Mouse (Mus musculus) limb, embryonic 11.5 days (tissue): ENCODE measurements around the gene Wfikkn2. TPM values are rescaled to one million over a fixed set of nuclear protein-coding genes. Genes with fewer than 3 reads are reported as not detected.
A peak's percentile ranks its signal among the peaks of the same experiment; 100 is the strongest.

Experiments used
- ATAC-seq: fragments of 200-750 bp; cut with Nextera tagmentation; 2 replicates; pipeline ENCODE4 v1.8.0; 2017; ENCODE audit warnings: low read depth; ENCODE audit not compliant: insufficient number of reproducible peaks, low FRiP score, low TSS enrichment
- DNase-seq: peaks from one replicate; pipeline ENCODE4 v3.0.0-alpha.2; 2015; ENCODE audit warnings: low spot score
- H3K27ac ChIP-seq: fragments of 300-500 bp; sonication (generic); replicated peaks from 2 replicates; pipeline ENCODE4 v1.5.1; 2014; ENCODE audit warnings: low read depth, mild to moderate bottlenecking, low read length
- H3K27me3 ChIP-seq: fragments of 300-500 bp; sonication (generic); 2 replicates; pipeline ENCODE4 v1.6.1; 2014; ENCODE audit warnings: mild to moderate bottlenecking, low read length, mixed read lengths; ENCODE audit not compliant: control insufficient read depth, insufficient read depth
- H3K36me3 ChIP-seq: fragments of 300-500 bp; sonication (generic); 2 replicates; pipeline ENCODE4 v1.6.1; 2014; ENCODE audit warnings: mild to moderate bottlenecking, low read length, moderate library complexity, mixed read lengths; ENCODE audit not compliant: control insufficient read depth, insufficient read depth
- H3K4me1 ChIP-seq: fragments of 300-500 bp; sonication (generic); 2 replicates; pipeline ENCODE4 v1.6.1; 2014; ENCODE audit warnings: low read length, mixed read lengths; ENCODE audit not compliant: control insufficient read depth, insufficient read depth
- H3K4me2 ChIP-seq: fragments of 300-500 bp; sonication (generic); 2 replicates; pipeline ENCODE4 v1.6.1; 2014; ENCODE audit warnings: low read depth, mild to moderate bottlenecking, moderate library complexity; ENCODE audit not compliant: severe bottlenecking
- H3K4me3 ChIP-seq: fragments of 300-500 bp; sonication (generic); 2 replicates; pipeline ENCODE4 v1.5.1; 2014; ENCODE audit warnings: low read depth, low read length
- H3K9ac ChIP-seq: fragments of 300-500 bp; sonication (generic); 2 replicates; pipeline ENCODE4 v1.6.1; 2014; ENCODE audit warnings: mild to moderate bottlenecking, low read length
- H3K9me3 ChIP-seq: fragments of 300-500 bp; sonication (generic); 2 replicates; pipeline ENCODE4 v1.6.1; 2016; ENCODE audit warnings: low read length; ENCODE audit not compliant: control insufficient read depth
- WGBS: fragments of 180-500 bp; shearing (Covaris S2); extraction: QIAGEN DNeasy Blood & Tissue Kit; methylation state at CpG from one replicate; pipeline ENCODE4 v1.1.7; 2014; 5-methylcytosine and 5-hydroxymethylcytosine counted together
- polyA plus RNA-seq: library from polyadenylated mRNA; unstranded; fragments of >200 nt; fragmentation: Nextera tagmentation; extraction: Ambion mirVana; gene quantifications from 2 replicates; pipeline ENCODE4 v1.2.1, GENCODE M21; 2014

Gene Wfikkn2
- polyA plus RNA-seq, 1 experiment from 2014 or later, result 8.0 TPM

DNA sequence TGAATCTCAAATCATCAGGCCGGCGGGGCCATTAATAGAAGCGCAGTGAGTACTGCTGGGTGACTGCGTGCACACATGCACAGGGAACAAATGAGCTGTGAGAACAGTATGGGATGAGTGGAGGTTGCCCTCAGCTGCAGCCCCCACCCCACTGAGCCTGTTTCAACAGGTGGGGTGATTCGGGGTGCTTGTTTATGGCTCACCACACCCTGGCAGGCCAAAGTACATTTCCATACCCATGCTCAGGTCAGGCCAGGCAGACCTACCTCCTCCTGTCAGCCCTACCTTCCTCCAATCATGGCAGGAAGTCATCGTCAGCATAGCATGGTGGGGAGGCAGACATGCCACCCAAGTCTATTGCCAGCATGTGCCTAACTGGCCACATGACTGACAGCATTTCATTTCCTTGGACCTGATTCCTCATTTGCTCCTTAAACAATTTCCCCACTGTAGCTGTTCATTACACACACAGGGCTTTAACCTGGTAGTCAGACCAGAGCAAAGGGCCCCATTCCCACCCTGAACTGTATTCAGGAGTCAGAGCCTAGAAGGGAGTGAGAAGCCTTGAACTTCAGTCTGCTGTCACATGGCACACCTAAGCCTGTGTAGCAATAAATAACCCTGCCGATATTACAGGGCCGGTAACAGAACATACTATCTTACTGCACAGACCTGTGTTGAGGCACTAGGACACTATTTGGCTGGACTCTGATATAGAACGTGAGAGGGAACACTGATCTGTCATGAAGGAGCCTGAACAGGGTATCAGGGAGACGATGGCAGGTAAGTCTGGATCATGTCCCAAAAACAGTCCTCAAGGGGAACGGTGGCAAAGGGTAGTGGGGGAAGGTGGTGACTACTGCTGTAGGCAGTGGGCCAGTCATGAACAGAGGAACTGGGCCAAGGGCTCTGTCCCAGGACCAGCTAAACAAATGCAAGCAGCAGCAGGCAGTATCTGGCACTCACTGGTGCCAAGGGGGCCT lies 35.7 kb upstream of the Wfikkn2 start, which contains the start of gene Gm21885:
Gm21885 (plus strand) TSS at position 675 of the 983 bp plus-strand sequence.
- Histone ChIP-seq H3K4me1 (0 out of 2 replicates have a peak, but pooled peaks cover 2% of the 10 kb centered on the region), H3K36me3 (0 out of 2 replicates have a peak, but pooled peaks cover 2% of the 10 kb centered on the region), H3K4me3 (no peak within 1 kb of the TSS), H3K27me3 (no peaks in the 10 kb centered on the region), H3K9me3 (no peaks in the 10 kb centered on the region), H3K9ac (no peak within 1 kb of the TSS), H3K4me2 (no peak within 1 kb of the TSS), H3K27ac (no peak within 1 kb of the TSS)
- 81% methylated on average over 11 of the region's 11 CpGs for WGBS
- ATAC-seq, result no peak
- DNase-seq, result no peak

DNA sequence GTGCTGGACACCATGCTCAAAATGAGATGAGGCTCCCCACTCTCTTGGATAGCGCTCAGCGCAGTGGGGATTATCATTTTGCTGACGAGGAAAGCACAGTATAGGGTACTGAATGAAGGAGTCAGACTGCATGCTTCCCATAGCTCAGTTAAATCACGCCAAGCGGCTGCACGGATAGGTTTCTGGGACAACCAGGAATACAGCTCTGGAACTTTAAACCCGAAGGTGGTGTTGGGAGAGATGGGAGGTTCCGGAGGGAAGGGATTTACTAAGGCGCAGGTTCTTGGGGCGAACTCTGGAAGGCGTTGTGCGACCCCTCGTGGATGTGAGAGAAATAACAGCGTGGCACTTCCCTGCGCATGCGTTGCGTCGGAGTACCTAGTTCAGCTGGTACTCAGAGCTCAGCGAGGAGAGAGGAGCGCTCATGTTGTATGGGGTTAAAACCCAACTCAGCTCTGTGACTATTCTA lies 31.1 kb upstream of the Wfikkn2 start:
- Histone ChIP-seq H3K27ac (no peak overlapping the region), H3K9me3 (no peaks in the 10 kb centered on the region), H3K4me1 (0 out of 2 replicates have a peak, but pooled peaks cover 4% of the 10 kb centered on the region), H3K4me2 (peak overlapping the region; percentile 46), H3K4me3 (peak overlapping the region; percentile 15; the same call in 1 of the 2 replicates), H3K27me3 (no peaks in the 10 kb centered on the region), H3K9ac (peak overlapping the region; percentile 55), H3K36me3 (no peaks in the 10 kb centered on the region)
- ATAC-seq (peak; percentile 63; the same call in 1 of the 2 replicates), DNase-seq (peak; percentile 94)
- 8% methylated on average over 20 of the region's 20 CpGs for WGBS

DNA sequence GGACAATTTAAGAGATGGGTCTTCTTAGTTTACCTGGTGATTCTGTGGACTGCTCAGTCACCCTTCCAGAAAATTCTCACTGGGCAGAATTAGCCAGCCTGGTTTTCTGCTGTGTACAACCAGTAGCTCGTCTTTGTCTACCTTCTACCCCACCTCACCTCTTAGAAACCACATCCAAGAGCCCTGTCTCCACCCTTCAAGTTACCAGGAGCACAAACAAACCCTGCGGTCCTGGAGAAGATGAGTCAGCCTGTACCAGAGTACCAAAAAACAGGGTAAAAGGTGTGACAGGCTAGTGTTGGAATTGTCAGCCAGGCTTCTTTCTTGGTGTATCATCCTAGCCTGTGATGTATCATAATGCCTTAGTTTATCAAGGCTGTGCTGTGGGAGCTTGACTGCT lies 29.9 kb upstream of the Wfikkn2 start:
- no peak overlapping the region for H3K27ac ChIP-seq
- 0 out of 2 replicates have a peak, but pooled peaks cover 4% of the 10 kb centered on the region for H3K4me1 ChIP-seq
- H3K4me3 ChIP-seq, result no peak overlapping the region
- no peaks in the 10 kb centered on the region for H3K27me3 ChIP-seq
- H3K9ac ChIP-seq, result no peak overlapping the region
- no peak for DNase-seq
- H3K4me2 ChIP-seq, result no peak overlapping the region
- H3K9me3 ChIP-seq, result no peaks in the 10 kb centered on the region
- ATAC-seq, result no peak
- H3K36me3 ChIP-seq, result no peaks in the 10 kb centered on the region
- WGBS, result 86% methylated on average over 2 of the region's 2 CpGs

DNA sequence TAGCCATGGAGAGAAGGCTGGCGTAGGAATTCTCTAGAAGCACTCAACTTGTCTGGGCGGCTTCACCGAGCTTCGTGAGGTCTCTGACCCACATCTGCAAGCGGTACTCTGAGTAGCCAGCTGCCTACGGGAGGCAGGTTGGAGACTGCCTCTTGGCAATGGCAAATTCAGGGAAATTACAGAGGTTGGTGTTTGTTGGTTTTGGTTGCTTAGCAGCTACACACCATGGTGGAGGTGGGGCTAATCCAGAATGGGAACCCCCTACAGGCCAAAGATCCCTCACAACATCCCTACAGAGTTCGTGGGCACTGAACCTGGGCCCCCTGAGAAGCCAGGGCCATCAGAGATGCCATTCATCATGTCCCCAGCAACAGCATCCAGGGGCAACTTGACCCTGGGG lies 29.4 kb upstream of the Wfikkn2 start:
- H3K9me3 ChIP-seq, result no peaks in the 10 kb centered on the region
- H3K4me3 ChIP-seq, result no peak overlapping the region
- no peak overlapping the region for H3K9ac ChIP-seq
- 0 out of 2 replicates have a peak, but pooled peaks cover 3% of the 10 kb centered on the region for H3K4me1 ChIP-seq
- H3K36me3 ChIP-seq, result no peaks in the 10 kb centered on the region
- no peak overlapping the region for H3K27ac ChIP-seq
- H3K27me3 ChIP-seq, result no peaks in the 10 kb centered on the region
- DNase-seq, result no peak
- no peak for ATAC-seq
- no peak overlapping the region for H3K4me2 ChIP-seq
- WGBS, result 89% methylated on average over 7 of the region's 7 CpGs

DNA sequence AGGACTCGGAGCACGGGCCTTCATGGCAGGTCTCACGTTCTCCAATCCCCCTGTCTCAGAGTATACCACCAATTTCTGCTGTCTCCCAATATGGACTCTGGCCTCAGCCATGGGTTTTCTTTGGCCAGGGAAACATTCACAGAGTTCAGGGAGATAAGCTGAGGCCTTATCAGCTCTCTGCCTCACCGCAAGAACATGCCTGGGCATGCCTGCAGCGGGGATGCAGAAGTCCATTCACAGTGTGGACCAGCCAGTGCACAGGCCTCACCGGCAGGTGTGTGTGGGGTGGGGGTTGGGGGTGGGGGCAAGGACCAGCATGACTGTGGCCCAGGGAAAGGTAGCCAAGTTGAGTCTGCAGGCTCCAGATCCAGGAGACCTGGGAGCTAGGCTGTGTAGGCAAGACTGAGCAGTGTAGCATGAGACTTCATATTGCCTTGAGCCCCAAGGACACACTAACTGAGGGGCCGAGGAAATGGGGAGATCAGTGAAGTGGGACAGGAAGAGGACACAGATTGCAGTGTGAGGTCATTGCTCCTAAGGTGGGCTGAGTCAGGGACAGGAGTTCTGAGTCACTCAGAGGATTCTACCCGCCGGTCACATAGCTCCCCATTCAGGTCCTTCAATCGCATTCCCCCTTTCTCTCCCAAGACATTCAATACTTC lies 28.5 kb upstream of the Wfikkn2 start:
- Histone ChIP-seq H3K9me3 (no peaks in the 10 kb centered on the region), H3K36me3 (no peaks in the 10 kb centered on the region), H3K27ac (no peak overlapping the region), H3K4me2 (no peak overlapping the region), H3K4me1 (0 out of 2 replicates have a peak, but pooled peaks cover 2% of the 10 kb centered on the region), H3K27me3 (no peaks in the 10 kb centered on the region), H3K9ac (no peak overlapping the region), H3K4me3 (no peak overlapping the region)
- no peak for DNase-seq
- 92% methylated on average over 10 of the region's 10 CpGs for WGBS
- ATAC-seq, result no peak

DNA sequence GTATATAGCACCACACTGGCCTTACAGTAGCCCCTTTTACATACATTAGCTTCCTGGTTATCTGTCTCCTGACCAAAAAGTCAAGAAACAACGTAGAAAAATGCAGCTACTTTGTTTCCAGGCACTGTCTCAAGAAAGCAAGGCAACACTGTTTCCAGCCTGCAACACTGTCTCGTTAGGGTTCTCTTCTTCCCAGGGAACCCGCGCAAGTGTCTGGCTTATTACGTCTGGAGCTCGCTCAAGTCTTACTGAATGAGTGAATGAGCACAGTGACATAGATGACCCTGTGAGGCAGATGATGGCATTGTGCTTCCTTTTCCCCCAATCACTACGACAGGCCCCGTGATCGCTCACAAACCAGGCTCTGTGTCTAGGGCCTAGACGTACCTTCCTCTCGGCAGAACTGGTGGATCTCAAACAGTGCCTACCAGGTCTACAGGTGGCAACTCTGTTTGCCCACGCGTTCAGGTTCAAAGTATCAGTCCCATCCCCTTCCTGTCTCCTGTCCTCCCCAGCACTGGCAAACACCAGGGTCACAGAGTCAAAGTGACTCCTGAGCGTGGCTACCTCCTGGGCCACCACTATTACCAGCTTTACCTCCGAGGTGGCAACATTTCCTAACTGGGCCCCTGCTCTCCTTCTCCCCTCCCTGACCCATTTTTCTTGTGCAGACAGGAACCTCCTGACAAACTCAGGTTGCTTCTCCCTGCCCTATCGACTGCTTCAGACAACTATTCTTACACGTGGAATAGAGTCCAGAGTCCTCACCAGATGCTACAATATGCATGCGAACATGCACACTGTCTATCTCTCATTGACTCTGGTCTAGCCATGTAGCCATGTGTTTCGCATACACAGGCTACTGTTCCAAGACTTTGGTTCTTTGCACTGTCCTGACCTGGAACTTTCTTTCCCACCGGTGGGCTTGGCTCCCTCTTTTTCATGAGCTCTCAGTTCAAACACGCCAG lies 27.4 kb upstream of the Wfikkn2 start:
- H3K4me2 ChIP-seq, result no peak overlapping the region
- H3K4me3 ChIP-seq, result no peak overlapping the region
- no peak overlapping the region for H3K9ac ChIP-seq
- WGBS, result 90% methylated on average over 21 of the region's 21 CpGs
- DNase-seq (no peak), ATAC-seq (no peak)
- no peaks in the 10 kb centered on the region for H3K9me3 ChIP-seq
- H3K27me3 ChIP-seq, result no peaks in the 10 kb centered on the region
- no peaks in the 10 kb centered on the region for H3K36me3 ChIP-seq
- H3K4me1 ChIP-seq, result 0 out of 2 replicates have a peak, but pooled peaks cover 2% of the 10 kb centered on the region
- no peak overlapping the region for H3K27ac ChIP-seq

DNA sequence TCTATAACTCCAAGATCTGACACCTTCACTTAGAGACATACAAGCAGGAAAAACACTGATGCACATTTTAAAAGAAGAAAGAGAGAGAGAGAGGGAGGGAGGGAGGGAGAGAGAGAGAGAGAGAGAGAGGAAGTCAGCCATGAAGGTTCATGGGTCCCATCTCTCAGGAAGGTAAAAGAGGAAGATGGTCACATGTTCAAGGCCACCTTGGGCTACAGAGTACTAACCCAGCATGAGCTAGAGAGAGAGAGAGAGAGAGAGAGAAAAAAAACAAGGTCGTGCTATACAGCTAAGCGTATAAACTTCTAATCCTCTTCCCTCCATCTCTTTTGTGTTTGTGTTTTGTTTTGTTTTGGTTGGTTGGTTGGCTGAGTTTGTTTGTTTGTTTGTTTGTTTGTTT lies 25.2 kb upstream of the Wfikkn2 start:
- ATAC-seq (no peak), DNase-seq (no peak)
- 85% methylated on average over 2 of the region's 2 CpGs for WGBS
- Histone ChIP-seq H3K27me3 (no peaks in the 10 kb centered on the region), H3K36me3 (no peaks in the 10 kb centered on the region), H3K9me3 (no peaks in the 10 kb centered on the region), H3K4me2 (no peak overlapping the region), H3K27ac (no peak overlapping the region), H3K4me1 (0 out of 2 replicates have a peak, but pooled peaks cover 2% of the 10 kb centered on the region), H3K4me3 (no peak overlapping the region), H3K9ac (no peak overlapping the region)
